Mouse (Mus musculus) embryonic facial prominence, embryonic 12.5 days (tissue): ENCODE data around the gene Tlnrd1. TPM values are rescaled to one million over a fixed set of nuclear protein-coding genes. Genes with fewer than 3 reads are reported as not detected.

Experiments
- ATAC-seq: fragments of 200-750 bp; cut with Nextera tagmentation; 2 replicates; pipeline ENCODE4 v1.8.0; 2017; ENCODE audit not compliant: insufficient number of reproducible peaks, insufficient read depth, low FRiP score, low TSS enrichment
- H3K27ac ChIP-seq: fragments of 300-500 bp; sonication (generic); 2 replicates; pipeline ENCODE4 v1.5.1; 2016; ENCODE audit warnings: mild to moderate bottlenecking
- H3K27me3 ChIP-seq: fragments of 300-500 bp; sonication (generic); 2 replicates; pipeline ENCODE4 v1.6.1; 2016; ENCODE audit warnings: mild to moderate bottlenecking, moderate library complexity
- H3K36me3 ChIP-seq: fragments of 300-500 bp; sonication (generic); 2 replicates; pipeline ENCODE4 v1.6.1; 2016; ENCODE audit warnings: mild to moderate bottlenecking
- H3K4me1 ChIP-seq: fragments of 300-500 bp; sonication (generic); 2 replicates; pipeline ENCODE4 v1.6.1; 2016
- H3K4me2 ChIP-seq: fragments of 300-500 bp; sonication (generic); replicated peaks from 2 replicates; pipeline ENCODE4 v1.6.1; 2016; ENCODE audit warnings: mild to moderate bottlenecking, moderate library complexity
- H3K4me3 ChIP-seq: fragments of 300-500 bp; sonication (generic); 2 replicates; pipeline ENCODE4 v1.5.1; 2016; ENCODE audit warnings: mild to moderate bottlenecking
- H3K9ac ChIP-seq: fragments of 300-500 bp; sonication (generic); 2 replicates; pipeline ENCODE4 v1.6.1; 2016; ENCODE audit warnings: mild to moderate bottlenecking, moderate library complexity
- H3K9me3 ChIP-seq: fragments of 300-500 bp; sonication (generic); 2 replicates; pipeline ENCODE4 v1.6.1; 2016; ENCODE audit warnings: mild to moderate bottlenecking, moderate library complexity
- WGBS: fragments of 180-500 bp; shearing (Covaris S2); methylation state at CpG from one replicate; pipeline ENCODE4 v1.1.7; 2016; 5-methylcytosine and 5-hydroxymethylcytosine counted together
- polyA plus RNA-seq: library from polyadenylated mRNA; unstranded; fragments of >200 nt; fragmentation: Nextera tagmentation; extraction: Ambion mirVana; gene quantifications from 2 replicates; pipeline ENCODE4 v1.2.1, GENCODE M21; 2016

Tlnrd1 gene
- polyA plus RNA-seq, 1 experiment from 2014 or later = 29.8 TPM

- WGBS = 95% methylated on average over 1 of the region's 1 CpGs
- H3K4me2 ChIP-seq = no peak overlapping the region
- H3K4me1 ChIP-seq = peaks cover 9% of the 10 kb centered on the region; the same call in 1 of the 2 replicates
- H3K9ac ChIP-seq = no peak overlapping the region
- no peak overlapping the region for H3K4me3 ChIP-seq
- H3K36me3 ChIP-seq = no peaks in the 10 kb centered on the region
- ATAC-seq = no peak
- no peaks in the 10 kb centered on the region for H3K9me3 ChIP-seq
- H3K27ac ChIP-seq = no peak overlapping the region
- no peaks in the 10 kb centered on the region for H3K27me3 ChIP-seq
Measured at GRCm38 (mm10) chr7:83855203-83855602, 28.9 kb downstream of the Tlnrd1 start.

GRCm38 (mm10) chr7:83852381-83853380, 31.4 kb downstream of the Tlnrd1 start:
- Histone ChIP-seq H3K4me2 (no peak overlapping the region), H3K4me1 (peaks cover 9% of the 10 kb centered on the region; the same call in 1 of the 2 replicates), H3K36me3 (no peaks in the 10 kb centered on the region), H3K9ac (no peak overlapping the region), H3K9me3 (no peaks in the 10 kb centered on the region), H3K27ac (no peak overlapping the region), H3K4me3 (no peak overlapping the region), H3K27me3 (no peaks in the 10 kb centered on the region)
- ATAC-seq = no peak
- 43% methylated on average over 5 of the region's 5 CpGs for WGBS

- no peak for ATAC-seq
- Histone ChIP-seq H3K9me3 (no peaks in the 10 kb centered on the region), H3K9ac (no peak overlapping the region), H3K27ac (no peak overlapping the region), H3K36me3 (no peaks in the 10 kb centered on the region), H3K27me3 (no peaks in the 10 kb centered on the region), H3K4me2 (no peak overlapping the region), H3K4me1 (peaks cover 17% of the 10 kb centered on the region), H3K4me3 (no peak overlapping the region)
- WGBS = 52% methylated on average over 5 of the region's 5 CpGs
Measured at GRCm38 (mm10) chr7:83851569-83852380, 32.3 kb downstream of the Tlnrd1 start.

GRCm38 (mm10) chr7:83847187-83848075, 36.7 kb downstream of the Tlnrd1 start:
- WGBS = 40% methylated on average over 5 of the region's 5 CpGs
- no peak for ATAC-seq
- Histone ChIP-seq H3K4me2 (no peak overlapping the region), H3K4me1 (peaks cover 20% of the 10 kb centered on the region), H3K27ac (peak overlapping the region; percentile 24), H3K36me3 (no peaks in the 10 kb centered on the region), H3K4me3 (no peak overlapping the region), H3K27me3 (no peaks in the 10 kb centered on the region), H3K9me3 (no peaks in the 10 kb centered on the region), H3K9ac (no peak overlapping the region)

- WGBS = 63% methylated on average over 3 of the region's 3 CpGs
- no peak overlapping the region for H3K4me3 ChIP-seq
- peaks cover 16% of the 10 kb centered on the region for H3K4me1 ChIP-seq
- no peak for ATAC-seq
- no peaks in the 10 kb centered on the region for H3K9me3 ChIP-seq
- no peaks in the 10 kb centered on the region for H3K27me3 ChIP-seq
- H3K9ac ChIP-seq = no peak overlapping the region
- H3K36me3 ChIP-seq = no peaks in the 10 kb centered on the region
- H3K4me2 ChIP-seq = no peak overlapping the region
- no peak overlapping the region for H3K27ac ChIP-seq
Measured at GRCm38 (mm10) chr7:83844807-83845206, 39.3 kb downstream of the Tlnrd1 start.

GRCm38 (mm10) chr7:83842486-83843259, 41.4 kb downstream of the Tlnrd1 start:
- no peak overlapping the region for H3K9ac ChIP-seq
- no peak for ATAC-seq
- WGBS = 65% methylated on average over 6 of the region's 6 CpGs
- peaks cover 16% of the 10 kb centered on the region for H3K4me1 ChIP-seq
- H3K27ac ChIP-seq = no peak overlapping the region; the same call in 1 of the 2 replicates
- no peaks in the 10 kb centered on the region for H3K27me3 ChIP-seq
- no peaks in the 10 kb centered on the region for H3K9me3 ChIP-seq
- no peak overlapping the region for H3K4me3 ChIP-seq
- no peaks in the 10 kb centered on the region for H3K36me3 ChIP-seq
- H3K4me2 ChIP-seq = no peak overlapping the region

GRCm38 (mm10) chr7:83840076-83840475, 44.0 kb downstream of the Tlnrd1 start:
- Histone ChIP-seq H3K4me2 (no peak overlapping the region), H3K9me3 (no peaks in the 10 kb centered on the region), H3K27me3 (no peaks in the 10 kb centered on the region), H3K4me1 (peaks cover 7% of the 10 kb centered on the region; the same call in 1 of the 2 replicates), H3K4me3 (no peak overlapping the region), H3K36me3 (no peaks in the 10 kb centered on the region), H3K27ac (no peak overlapping the region), H3K9ac (no peak overlapping the region)
- WGBS = 78% methylated on average over 2 of the region's 2 CpGs
- ATAC-seq = no peak

GRCm38 (mm10) chr7:83838525-83839224, 45.4 kb downstream of the Tlnrd1 start:
- Histone ChIP-seq H3K27me3 (no peaks in the 10 kb centered on the region), H3K27ac (no peak overlapping the region), H3K9me3 (no peaks in the 10 kb centered on the region), H3K9ac (no peak overlapping the region), H3K36me3 (no peaks in the 10 kb centered on the region), H3K4me2 (no peak overlapping the region), H3K4me1 (peaks cover 7% of the 10 kb centered on the region; the same call in 1 of the 2 replicates), H3K4me3 (no peak overlapping the region)
- WGBS = 75% methylated on average over 5 of the region's 5 CpGs
- no peak for ATAC-seq
